Comparison of ENCODE assay signal across 9 mouse cellular contexts in genomic region chr2:170596726-170597125, GRCm38 (mm10). TPM values are rescaled to one million over a fixed set of nuclear protein-coding genes. Genes with fewer than 3 reads are reported as not detected.
DNase-seq lines count a peak whose midpoint lies in the region; TF ChIP-seq lines count a peak whose summit lies in the region.
"Had no signal": no experiment of that assay in that cellular context is flagged by ENCODE, and none has a peak within 500 bp of the region (broad histone marks: within the 10 kb centered on the region; RNA-seq: fewer than 3 reads in every experiment).

No protein-coding gene starts in this region.

- no peak overlapping the region for H3K27ac ChIP-seq in cerebellum, adult 2 months (ENCODE audit: insufficient read depth, low read length)
- H3K27ac ChIP-seq: hindbrain, embryonic 15.5 days had no signal

- TF ChIP-seq POLR2A in cerebellum, adult 2 months (IDR thresholded peaks at IDR 0.05; ENCODE audit: borderline replicate concordance, insufficient read depth, low read length) = no peak

- DNase-seq in cerebellum, adult 2 months = peak; percentile 8 to 25
- DNase-seq in cerebellum, adult 9-11 months = no peak
- DNase-seq in urinary bladder, adult 18-20 months (ENCODE audit: low spot score in 2 of 2) = peak; percentile 3 to 42
- DNase-seq in urinary bladder, postnatal 10 days (ENCODE audit: low spot score) = no peak
- peak; percentile 26 to 61 for DNase-seq in frontal cortex, postnatal 10 days (ENCODE audit: low spot score in 2 of 2)
- peak; percentile 27 for DNase-seq in layer of hippocampus, adult 9-10 months (ENCODE audit: low spot score)
- peak; percentile 39 for DNase-seq in lung, postnatal 25 days (ENCODE audit: low spot score)
- DNase-seq in thymus, postnatal 36 days = peak; percentile 9 to 11

- WGBS in cerebellum, adult 2 months = no CpG with 5 or more reads among the region's 1 CpGs

- TF ChIP-seq CTCF in cerebellum, adult 2 months (IDR thresholded peaks at IDR 0.05; ENCODE audit: borderline replicate concordance, insufficient read depth, low read depth, low read length) = peak; percentile 27; the same call in 1 of the 2 replicates

- H3K4me3 ChIP-seq in cerebellum, adult 2 months (replicated peaks; ENCODE audit: insufficient read depth, low read depth, low read length) = no peak overlapping the region
- H3K4me3 ChIP-seq: hindbrain, embryonic 15.5 days had no signal

- H3K27me3 ChIP-seq in cerebellum, adult 2 months (ENCODE audit: control insufficient read depth, insufficient read depth, low read length) = no peaks in the 10 kb centered on the region
- H3K27me3 ChIP-seq: hindbrain, embryonic 15.5 days had no signal

- H3K4me1 ChIP-seq in cerebellum, adult 2 months (ENCODE audit: control insufficient read depth, insufficient read depth, low read length) = no peaks in the 10 kb centered on the region

RNA-seq across cellular contexts. Expression of gene 4930470P17Rik, which starts 5.1 kb away (rescaled TPM):
- not detected in 2 replicates for polyA plus RNA-seq in cerebellum, adult 2 months (2012; rRNA removed)

Comparison
In these comparisons a context has a peak if more than half of its experiments do, and no peak if none do; other contexts are left out.
1. DNase-seq: peak in cerebellum, adult 2 months (2 of 2), urinary bladder, adult 18-20 months (2 of 2), frontal cortex, postnatal 10 days (2 of 2), layer of hippocampus, adult 9-10 months (single experiment), lung, postnatal 25 days (single experiment) and thymus, postnatal 36 days (2 of 2); none in cerebellum, adult 9-11 months (single experiment) and urinary bladder, postnatal 10 days (single experiment).